Mouse (Mus musculus): ENCODE results near the gene Bckdk. TPM values are rescaled to one million over a fixed set of nuclear protein-coding genes. Genes with fewer than 3 reads are reported as not detected.
"Not testable (repeated sequence)": the region's sequence is repeated elsewhere in the genome, so short reads cannot be mapped to it uniquely, and the experiment has no call there.

The Bckdk gene
- polyA plus RNA-seq, 1 experiment from 2014 or later = 96.8 TPM

DNA sequence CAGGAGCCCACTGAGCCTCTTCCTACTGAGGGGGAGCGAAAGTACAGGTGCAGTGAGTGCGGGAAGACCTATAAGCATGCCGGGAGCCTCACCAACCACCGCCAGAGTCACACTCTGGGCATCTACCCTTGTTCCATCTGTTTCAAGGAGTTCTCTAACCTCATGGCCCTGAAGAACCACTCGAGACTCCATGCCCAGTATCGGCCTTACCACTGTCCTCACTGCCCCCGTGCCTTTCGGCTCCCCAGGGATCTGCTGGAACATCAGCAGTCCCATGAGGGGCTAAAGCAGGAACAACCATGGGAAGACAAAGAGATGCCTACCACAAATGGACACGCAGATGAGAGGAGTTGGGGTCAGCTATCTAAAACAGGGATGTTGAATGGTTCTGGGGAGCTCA lies 24.6 kb upstream of the Bckdk start:
- H3K27ac ChIP-seq = no peak overlapping the region
- peaks cover 31% of the 10 kb centered on the region for H3K4me1 ChIP-seq
- ATAC-seq (ENCODE audit: insufficient number of reproducible peaks, insufficient read depth, low FRiP score, low TSS enrichment, low read depth) = no peak
- no peaks in the 10 kb centered on the region for H3K27me3 ChIP-seq
- no peak overlapping the region for H3K4me2 ChIP-seq
- H3K9ac ChIP-seq = no peak overlapping the region
- no peaks in the 10 kb centered on the region for H3K9me3 ChIP-seq
- WGBS = 98% methylated on average over 9 of the region's 9 CpGs
- H3K36me3 ChIP-seq = peaks cover 67% of the 10 kb centered on the region
- no peak overlapping the region for H3K4me3 ChIP-seq

DNA sequence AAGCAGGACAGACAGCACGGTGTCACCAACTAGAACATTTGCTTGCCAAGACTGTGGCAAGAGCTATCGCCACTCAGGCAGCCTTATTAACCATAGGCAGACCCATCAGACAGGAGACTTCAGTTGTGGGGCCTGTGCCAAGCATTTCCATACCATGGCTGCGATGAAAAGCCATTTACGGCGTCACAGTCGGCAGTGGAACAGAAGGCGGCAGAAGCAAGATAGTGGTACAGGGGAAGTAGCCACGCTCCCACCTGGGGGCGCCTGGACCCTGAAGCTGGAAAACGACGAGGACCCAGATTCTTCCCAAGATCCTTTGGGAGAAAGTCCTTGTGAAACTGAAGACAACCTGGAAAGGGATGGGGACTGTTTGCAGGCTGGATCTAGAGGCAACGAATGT lies 23.5 kb upstream of the Bckdk start:
- Histone ChIP-seq H3K4me2 (no peak overlapping the region), H3K36me3 (peaks cover 78% of the 10 kb centered on the region), H3K9me3 (no peaks in the 10 kb centered on the region), H3K9ac (no peak overlapping the region), H3K4me3 (no peak overlapping the region), H3K4me1 (peaks cover 30% of the 10 kb centered on the region), H3K27ac (no peak overlapping the region), H3K27me3 (no peaks in the 10 kb centered on the region)
- no peak for ATAC-seq (ENCODE audit: insufficient number of reproducible peaks, insufficient read depth, low FRiP score, low TSS enrichment, low read depth)
- WGBS = 87% methylated on average over 12 of the region's 12 CpGs

DNA sequence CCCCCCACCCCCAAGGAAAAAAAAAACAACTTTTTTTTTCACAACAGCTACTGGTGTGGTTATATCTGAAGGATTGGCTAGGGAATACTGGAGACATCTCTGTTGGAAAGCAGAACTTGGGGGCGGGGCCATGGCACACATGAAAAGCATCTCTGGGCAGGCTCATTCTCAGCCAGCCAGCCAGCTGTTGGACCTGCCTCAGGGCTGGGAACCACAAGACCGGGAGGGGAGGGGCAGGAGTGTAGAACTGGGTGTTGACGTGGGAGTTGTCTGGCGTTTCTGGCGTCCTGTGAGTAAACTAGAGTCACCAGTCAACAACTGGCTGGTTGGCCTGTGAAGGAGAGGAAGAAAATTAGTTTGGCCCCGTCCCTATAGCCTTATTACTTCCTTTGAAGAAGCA lies 17.9 kb upstream of the Bckdk start:
- no peak for ATAC-seq (ENCODE audit: insufficient number of reproducible peaks, insufficient read depth, low FRiP score, low TSS enrichment, low read depth)
- 62% methylated on average over 6 of the region's 6 CpGs for WGBS
- H3K4me1 ChIP-seq = peaks cover 23% of the 10 kb centered on the region

DNA sequence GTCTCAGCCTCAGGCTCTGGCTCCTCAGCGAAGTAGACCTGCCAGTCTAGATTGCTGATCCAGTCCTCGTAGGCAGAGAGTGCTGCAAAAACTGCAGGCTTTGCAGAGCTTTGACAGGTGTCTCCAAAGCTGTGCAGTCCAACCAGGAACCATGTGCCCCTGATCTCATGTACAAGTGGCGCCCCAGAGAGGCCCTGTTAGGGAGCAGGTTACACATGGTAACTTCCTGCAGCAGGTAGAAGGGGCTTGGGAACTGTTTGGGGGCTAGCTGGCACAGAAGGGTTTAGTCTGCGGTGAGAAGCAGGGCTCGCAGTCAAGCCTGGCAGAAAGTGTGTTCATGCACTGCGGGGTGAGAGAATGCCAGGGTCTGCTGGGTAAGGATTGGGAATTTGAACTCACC lies 17.3 kb upstream of the Bckdk start:
- Histone ChIP-seq H3K9ac (0 out of 2 replicates have a peak overlapping the region, but pooled peaks have one; percentile 28), H3K4me3 (no peak overlapping the region), H3K36me3 (peaks cover 89% of the 10 kb centered on the region), H3K4me1 (peaks cover 23% of the 10 kb centered on the region), H3K27ac (no peak overlapping the region), H3K4me2 (no peak overlapping the region), H3K27me3 (no peaks in the 10 kb centered on the region), H3K9me3 (no peaks in the 10 kb centered on the region)
- 91% methylated on average over 6 of the region's 6 CpGs for WGBS
- ATAC-seq (ENCODE audit: insufficient number of reproducible peaks, insufficient read depth, low FRiP score, low TSS enrichment, low read depth) = no peak

More for the DNA sequence above, 17.9 kb upstream of the Bckdk start:
- Histone ChIP-seq H3K9me3 (no peaks in the 10 kb centered on the region), H3K27me3 (no peaks in the 10 kb centered on the region), H3K4me3 (no peak overlapping the region), H3K36me3 (peaks cover 95% of the 10 kb centered on the region), H3K4me2 (no peak overlapping the region), H3K27ac (no peak overlapping the region), H3K9ac (no peak overlapping the region)

DNA sequence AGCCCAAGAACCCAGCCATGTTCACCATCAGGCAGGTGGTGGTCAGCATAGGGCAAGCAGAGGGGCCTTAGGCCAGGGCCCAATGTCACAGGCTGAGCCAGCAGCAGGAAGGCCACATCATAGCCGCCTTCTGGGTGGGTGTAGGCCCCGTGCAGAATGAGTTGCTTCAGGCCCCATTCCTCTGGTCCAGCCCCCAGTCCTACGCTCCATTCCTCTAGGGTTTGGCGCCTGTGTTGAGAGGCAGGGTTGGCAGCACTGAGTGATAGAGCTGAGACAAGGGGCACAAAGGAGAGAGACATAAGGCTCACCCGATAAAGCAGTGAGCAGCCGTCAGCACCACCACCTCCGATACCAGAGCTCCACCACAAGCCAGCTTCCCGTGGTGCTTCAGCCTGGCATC lies 16.7 kb upstream of the Bckdk start:
- H3K4me2 ChIP-seq = no peak overlapping the region
- peaks cover 23% of the 10 kb centered on the region for H3K4me1 ChIP-seq
- peaks cover 83% of the 10 kb centered on the region for H3K36me3 ChIP-seq
- no peaks in the 10 kb centered on the region for H3K27me3 ChIP-seq
- no peak overlapping the region for H3K27ac ChIP-seq
- H3K9me3 ChIP-seq = no peaks in the 10 kb centered on the region
- no peak for ATAC-seq (ENCODE audit: insufficient number of reproducible peaks, insufficient read depth, low FRiP score, low TSS enrichment, low read depth)
- H3K4me3 ChIP-seq = no peak overlapping the region
- 89% methylated on average over 8 of the region's 8 CpGs for WGBS
- H3K9ac ChIP-seq = 0 out of 2 replicates have a peak overlapping the region, but pooled peaks have one; percentile 28

DNA sequence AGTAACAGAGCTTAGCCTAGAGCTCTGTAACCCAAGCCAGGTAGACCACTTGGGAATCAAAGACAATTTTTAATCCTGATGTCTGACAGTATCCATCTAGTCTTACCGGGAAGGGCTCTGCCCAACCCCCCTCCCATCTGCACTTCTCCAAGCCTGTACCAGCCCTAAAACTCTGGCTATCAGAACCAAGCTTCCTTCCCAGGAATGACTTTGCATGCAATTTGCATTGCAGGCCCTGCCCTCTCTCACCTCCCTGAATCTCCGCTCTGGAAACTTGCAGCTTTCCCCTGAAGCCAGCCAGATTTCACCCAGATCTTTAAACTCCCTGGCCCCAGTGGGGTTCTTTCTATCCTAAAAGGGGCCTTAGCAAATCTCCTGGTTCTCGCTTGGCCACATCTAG lies 16.1 kb upstream of the Bckdk start:
- peaks cover 18% of the 10 kb centered on the region for H3K4me1 ChIP-seq
- peaks cover 83% of the 10 kb centered on the region for H3K36me3 ChIP-seq
- 77% methylated on average over 3 of the region's 3 CpGs for WGBS
- H3K27ac ChIP-seq = no peak overlapping the region
- H3K4me3 ChIP-seq = no peak overlapping the region
- ATAC-seq (ENCODE audit: insufficient number of reproducible peaks, insufficient read depth, low FRiP score, low TSS enrichment, low read depth) = no peak
- H3K27me3 ChIP-seq = no peaks in the 10 kb centered on the region
- H3K9ac ChIP-seq = no peak overlapping the region
- no peaks in the 10 kb centered on the region for H3K9me3 ChIP-seq
- no peak overlapping the region for H3K4me2 ChIP-seq

DNA sequence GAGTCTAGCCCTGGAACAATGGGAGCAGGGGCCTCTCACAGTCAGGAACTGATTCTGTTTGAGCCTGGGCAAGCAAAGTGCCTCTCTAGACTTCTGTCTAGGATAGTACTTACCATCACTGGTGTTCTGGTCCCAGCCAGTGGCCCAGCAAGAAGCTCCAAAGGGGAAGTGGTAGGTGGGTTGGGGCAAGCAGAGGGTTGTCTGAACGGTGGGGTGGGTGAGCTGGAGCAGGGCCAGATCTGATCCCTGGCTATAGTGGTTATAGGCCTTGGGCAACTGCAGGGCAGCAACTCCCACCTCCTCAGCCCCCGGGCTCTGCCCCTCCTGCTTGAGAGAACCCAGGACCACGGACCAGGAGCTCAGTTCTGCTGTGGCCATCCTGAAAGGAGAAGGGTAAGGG lies 15.1 kb upstream of the Bckdk start:
- Histone ChIP-seq H3K27me3 (no peaks in the 10 kb centered on the region), H3K4me1 (peaks cover 9% of the 10 kb centered on the region), H3K27ac (no peak overlapping the region), H3K9ac (no peak overlapping the region), H3K4me2 (no peak overlapping the region), H3K4me3 (no peak overlapping the region), H3K9me3 (no peaks in the 10 kb centered on the region), H3K36me3 (peaks cover 83% of the 10 kb centered on the region)
- ATAC-seq (ENCODE audit: insufficient number of reproducible peaks, insufficient read depth, low FRiP score, low TSS enrichment, low read depth) = no peak
- 68% methylated on average over 3 of the region's 3 CpGs for WGBS

DNA sequence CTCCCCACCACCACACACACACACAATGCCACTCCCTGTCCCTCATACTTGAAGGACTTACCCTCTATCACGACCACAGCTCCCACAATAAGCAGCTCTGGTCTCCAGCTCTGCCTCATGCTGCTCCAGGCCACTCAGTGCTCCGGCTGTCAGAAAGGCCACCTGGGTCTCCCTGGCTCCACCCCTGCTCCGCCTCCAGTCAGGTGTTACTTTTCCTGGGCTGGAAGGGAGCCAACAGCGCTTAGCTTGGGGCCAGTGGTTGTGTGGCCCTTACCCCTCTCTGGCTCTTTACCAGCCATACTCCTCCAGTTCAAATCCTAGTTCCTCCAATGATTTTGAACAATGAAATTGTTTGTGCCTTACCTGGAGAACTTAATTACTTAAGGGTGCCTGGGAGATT lies 13.1 kb upstream of the Bckdk start, which contains the start of gene Prss53:
TSS of gene Prss53 (minus strand) at position 173 of the 400 bp plus-strand sequence.
- no peak for ATAC-seq (ENCODE audit: insufficient number of reproducible peaks, insufficient read depth, low FRiP score, low TSS enrichment, low read depth)
- 33% methylated on average over 4 of the region's 4 CpGs for WGBS
- no peak within 1 kb of the TSS for H3K4me2 ChIP-seq

DNA sequence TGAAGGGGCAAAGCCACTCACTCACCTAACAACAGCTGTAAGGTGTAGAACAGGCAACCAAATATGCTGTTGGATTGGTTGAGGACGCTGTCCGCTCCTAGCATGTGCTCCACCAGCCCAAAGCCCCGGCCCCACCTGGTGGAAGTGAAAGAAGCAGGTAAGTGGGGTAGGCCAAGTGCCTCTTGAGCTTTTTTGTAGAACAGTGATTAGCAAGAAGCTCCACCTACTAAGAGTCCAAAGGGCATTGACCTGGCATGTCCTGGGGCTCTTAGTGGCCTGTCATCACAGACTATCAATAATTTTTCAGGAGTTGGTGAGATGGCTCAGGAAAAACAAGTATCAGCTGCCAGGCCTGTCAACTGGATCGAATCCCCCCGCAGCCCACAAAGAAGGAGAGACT lies 9.4 kb upstream of the Bckdk start:
- H3K4me3 ChIP-seq = peak overlapping the region; percentile 67
- H3K4me1 ChIP-seq = peaks cover 10% of the 10 kb centered on the region
- ATAC-seq (ENCODE audit: insufficient number of reproducible peaks, insufficient read depth, low FRiP score, low TSS enrichment, low read depth) = no peak
- H3K9me3 ChIP-seq = no peaks in the 10 kb centered on the region
- peak overlapping the region; percentile 80 for H3K4me2 ChIP-seq
- no peaks in the 10 kb centered on the region for H3K27me3 ChIP-seq
- H3K27ac ChIP-seq = no peak overlapping the region
- peak overlapping the region; percentile 80 for H3K9ac ChIP-seq
- 78% methylated on average over 5 of the region's 5 CpGs for WGBS
- H3K36me3 ChIP-seq = peaks cover 28% of the 10 kb centered on the region

More for the DNA sequence above, 13.1 kb upstream of the Bckdk start, which contains the start of gene Prss53:
- no peak within 1 kb of the TSS for H3K4me3 ChIP-seq
- H3K4me1 ChIP-seq = peaks cover 10% of the 10 kb centered on the region
- H3K27me3 ChIP-seq = no peaks in the 10 kb centered on the region
- H3K9ac ChIP-seq = peak within 1 kb of the TSS; percentile 16; the same call in 1 of the 2 replicates
- no peak within 1 kb of the TSS for H3K27ac ChIP-seq
- H3K36me3 ChIP-seq = peaks cover 65% of the 10 kb centered on the region
- no peaks in the 10 kb centered on the region for H3K9me3 ChIP-seq

DNA sequence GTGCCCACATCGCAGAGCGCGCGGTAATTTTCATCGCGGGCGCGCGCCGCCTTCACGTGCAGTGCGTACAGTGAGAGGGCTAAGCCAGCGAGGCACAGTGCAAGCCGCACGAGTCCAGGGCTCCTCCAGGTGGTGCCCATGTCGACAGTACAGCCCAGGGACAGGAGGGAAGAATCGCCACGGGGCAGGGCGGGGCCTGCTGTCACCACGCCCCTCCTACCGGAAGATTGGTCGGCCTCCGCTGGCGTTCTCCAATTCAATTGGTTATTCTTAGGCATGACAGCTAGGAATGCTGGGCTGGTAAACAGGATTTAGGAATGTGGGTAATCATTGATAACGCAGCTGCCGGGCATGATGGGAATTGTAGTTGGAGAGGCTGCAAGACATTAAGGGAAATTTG lies 8.4 kb upstream of the Bckdk start, which contains the start of the genes Gm21974 and Vkorc1:
TSS of gene Gm21974 (minus strand) at position 13 of the 400 bp plus-strand sequence.
TSS of gene Vkorc1 (minus strand) at position 176 of the 400 bp plus-strand sequence.
- Histone ChIP-seq H3K9ac (peak within 1 kb of the TSS; percentile 80), H3K9me3 (no peaks in the 10 kb centered on the region), H3K36me3 (peaks cover 21% of the 10 kb centered on the region), H3K27me3 (no peaks in the 10 kb centered on the region), H3K4me3 (peak within 1 kb of the TSS; percentile 67), H3K27ac (peak within 1 kb of the TSS; percentile 83), H3K4me2 (peak within 1 kb of the TSS; percentile 80), H3K4me1 (peaks cover 10% of the 10 kb centered on the region)
- WGBS = under 1% methylated on average over 26 of the region's 26 CpGs
- ATAC-seq (ENCODE audit: insufficient number of reproducible peaks, insufficient read depth, low FRiP score, low TSS enrichment, low read depth) = peak; percentile 93

DNA sequence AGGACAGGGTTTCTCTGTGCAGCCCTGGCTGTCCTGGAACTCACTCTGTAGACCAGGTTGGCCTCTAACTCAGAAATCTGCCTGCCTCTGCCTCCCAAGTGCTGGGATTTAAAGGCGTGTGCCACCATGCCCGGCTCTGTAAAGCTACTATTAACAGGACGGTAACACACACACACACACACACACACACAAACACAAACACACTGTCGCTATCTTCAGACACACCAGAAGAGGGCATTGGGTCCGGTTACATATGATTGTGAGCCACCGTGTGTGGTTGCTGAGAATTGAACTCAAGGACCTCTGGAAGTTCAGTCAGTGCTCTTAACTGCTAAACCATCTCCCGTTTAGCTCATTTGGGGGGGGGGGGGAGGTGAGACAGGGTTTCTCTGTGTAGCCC lies 8.0 kb upstream of the Bckdk start:
- 0 out of 2 replicates have a peak overlapping the region, but pooled peaks have one; percentile 16 for H3K9ac ChIP-seq
- peak overlapping the region; percentile 80 for H3K4me2 ChIP-seq
- peaks cover 17% of the 10 kb centered on the region for H3K36me3 ChIP-seq
- 0 out of 2 replicates have a peak overlapping the region, but pooled peaks have one; percentile 83 for H3K27ac ChIP-seq
- H3K9me3 ChIP-seq; ATAC-seq (ENCODE audit: insufficient number of reproducible peaks, insufficient read depth, low FRiP score, low TSS enrichment, low read depth); H3K27me3 ChIP-seq: not testable (repeated sequence)
- H3K4me1 ChIP-seq = peaks cover 10% of the 10 kb centered on the region
- peak overlapping the region; percentile 67 for H3K4me3 ChIP-seq
- 66% methylated on average over 7 of the region's 7 CpGs for WGBS

DNA sequence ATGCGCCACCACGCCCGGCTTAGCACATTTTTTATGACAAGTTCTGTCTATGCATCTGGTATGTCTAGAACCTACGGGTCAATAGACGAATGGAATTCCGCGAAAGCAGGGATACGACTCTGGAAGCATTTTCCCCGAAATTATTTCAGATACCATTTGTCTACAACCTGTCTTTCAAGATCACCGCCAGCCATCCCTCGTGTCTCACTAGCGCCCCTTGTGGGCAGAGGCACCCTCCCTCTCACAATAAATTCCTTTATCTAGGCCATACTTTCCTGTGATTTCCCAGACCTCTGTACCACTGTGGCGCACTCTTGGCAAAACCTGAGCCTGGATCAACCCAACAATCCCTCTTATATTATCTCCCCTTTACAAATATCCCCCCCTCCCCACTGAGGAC lies 7.5 kb upstream of the Bckdk start:
- ATAC-seq (ENCODE audit: insufficient number of reproducible peaks, insufficient read depth, low FRiP score, low TSS enrichment, low read depth) = no peak
- no peak overlapping the region for H3K4me3 ChIP-seq
- peaks cover 10% of the 10 kb centered on the region for H3K4me1 ChIP-seq
- no peaks in the 10 kb centered on the region for H3K9me3 ChIP-seq
- no peaks in the 10 kb centered on the region for H3K27me3 ChIP-seq
- H3K27ac ChIP-seq = no peak overlapping the region
- 58% methylated on average over 13 of the region's 13 CpGs for WGBS
- no peak overlapping the region for H3K4me2 ChIP-seq
- no peak overlapping the region for H3K9ac ChIP-seq
- peaks cover 17% of the 10 kb centered on the region for H3K36me3 ChIP-seq

All from embryonic facial prominence, embryonic 13.5 days (tissue).